Mouse (Mus musculus): ENCODE measurements at regions not wholly inside any gene's neighbourhood (a gene's known extent, or its start where the extent isn't known, plus 50 kb on each side); places are given as distances from the start of the nearest gene placed in this dataset.

GRCm38 (mm10) chr8:126681948-126682651 is 88.3 kb upstream of the Irf2bp2 start:
- no peak for DNase-seq

GRCm38 (mm10) chr8:126678004-126678751 is 84.4 kb upstream of the Irf2bp2 start:
- DNase-seq = no peak

GRCm38 (mm10) chr8:126675153-126675552 is 81.4 kb upstream of the Irf2bp2 start:
- no peak for DNase-seq

- peak; percentile 34 for DNase-seq
Observed at GRCm38 (mm10) chr8:126673038-126673740, 79.4 kb upstream of the Irf2bp2 start.

- DNase-seq = no peak
Observed at GRCm38 (mm10) chr8:126671594-126671993, 77.8 kb upstream of the Irf2bp2 start.

- DNase-seq = no peak
Observed at GRCm38 (mm10) chr8:126669919-126670318, 76.1 kb upstream of the Irf2bp2 start.

- DNase-seq = no peak
Observed at GRCm38 (mm10) chr8:126669154-126669553, 75.4 kb upstream of the Irf2bp2 start.

- DNase-seq = peak; percentile 50
Observed at GRCm38 (mm10) chr8:126668657-126669025, 74.9 kb upstream of the Irf2bp2 start.

GRCm38 (mm10) chr8:126667721-126668656 is 74.2 kb upstream of the Irf2bp2 start:
- peak; percentile 74 for DNase-seq

- DNase-seq = peak; percentile 39
Observed at GRCm38 (mm10) chr8:126667086-126667720, 73.4 kb upstream of the Irf2bp2 start.

GRCm38 (mm10) chr8:126666327-126667085 is 72.7 kb upstream of the Irf2bp2 start:
- DNase-seq = peak; percentile 100

- DNase-seq = peak; percentile 38
Observed at GRCm38 (mm10) chr8:126665581-126666241, 71.9 kb upstream of the Irf2bp2 start.

- no peak for DNase-seq
Observed at GRCm38 (mm10) chr8:126664891-126665290, 71.1 kb upstream of the Irf2bp2 start.

- DNase-seq = no peak
Observed at GRCm38 (mm10) chr8:126662797-126663784, 69.3 kb upstream of the Irf2bp2 start.

- no peak for DNase-seq
Observed at GRCm38 (mm10) chr8:126662151-126662550, 68.4 kb upstream of the Irf2bp2 start.

GRCm38 (mm10) chr8:126661511-126662142 is 67.8 kb upstream of the Irf2bp2 start:
- DNase-seq = no peak

- no peak for DNase-seq
Observed at GRCm38 (mm10) chr8:126660658-126661316, 67.0 kb upstream of the Irf2bp2 start.

Measured in gastrocnemius, postnatal 10 days (tissue).